Mouse (Mus musculus): ENCODE data around the gene Ttc9c. TPM values are rescaled to one million over a fixed set of nuclear protein-coding genes. Genes with fewer than 3 reads are reported as not detected.
A peak's percentile ranks its signal among the peaks of the same experiment; 100 is the strongest.

Ttc9c gene
- 30.9 and 36.2 TPM in 2 replicates for polyA plus RNA-seq (2015; fragmentation: Nextera tagmentation; extraction: Ambion mirVana)

DNA sequence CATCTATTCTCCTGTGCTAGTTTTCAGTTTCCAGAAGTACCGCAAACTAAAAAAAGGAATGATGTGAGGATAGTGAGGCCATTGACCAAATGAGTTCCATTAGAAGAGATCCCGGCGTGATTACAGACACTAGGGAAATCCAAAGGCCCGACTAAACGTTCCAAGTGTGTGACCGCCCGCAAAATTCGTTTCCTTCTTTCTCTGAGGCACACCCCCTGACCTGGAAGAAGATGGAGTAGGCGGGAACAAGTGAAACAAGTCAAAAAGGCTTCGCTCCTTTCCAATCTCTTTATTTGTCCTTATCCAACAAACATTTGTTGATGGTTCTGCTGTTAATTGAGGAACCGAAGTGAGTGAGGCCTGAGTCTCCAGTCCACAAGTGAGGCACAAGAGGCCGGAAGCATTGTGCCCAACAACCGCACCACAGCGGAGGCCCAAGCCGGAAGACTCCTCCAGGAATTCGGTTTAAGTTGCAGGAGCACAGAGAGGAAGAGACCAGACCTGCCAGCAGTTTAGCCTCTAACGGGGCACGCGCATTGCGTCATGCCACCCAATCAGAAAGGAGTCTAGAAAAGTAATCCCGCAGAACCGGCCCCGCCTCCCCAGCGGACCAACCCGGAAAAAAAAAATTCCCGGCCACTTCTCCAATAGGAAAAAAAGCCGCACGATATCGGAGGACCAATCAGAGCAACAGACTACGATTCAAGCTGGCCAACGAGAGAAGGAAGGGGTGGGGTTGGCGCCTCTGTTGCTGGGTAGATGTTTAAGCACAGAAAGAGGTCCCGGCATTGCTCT lies at the start of gene Ttc9c:
Gene Ttc9c (minus strand): TSS at position 533 of the 795 bp plus-strand sequence.
- WGBS = under 1% methylated on average over 33 of the region's 33 CpGs
- peak within 1 kb of the TSS; percentile 91 for H3K4me3 ChIP-seq
- no peaks in the 10 kb centered on the region for H3K9me3 ChIP-seq (replicated peaks)
- ATAC-seq (replicated peaks; ENCODE audit: insufficient number of reproducible peaks, insufficient read depth, low FRiP score, low read depth) = peak; percentile 89
- peaks cover 20% of the 10 kb centered on the region for H3K36me3 ChIP-seq
- no peaks in the 10 kb centered on the region for H3K27me3 ChIP-seq
- peak within 1 kb of the TSS; percentile 95 for H3K9ac ChIP-seq
- peaks cover 37% of the 10 kb centered on the region for H3K4me1 ChIP-seq (replicated peaks)
- peak within 1 kb of the TSS; percentile 83 for H3K4me2 ChIP-seq
- H3K27ac ChIP-seq = peak within 1 kb of the TSS; percentile 99

DNA sequence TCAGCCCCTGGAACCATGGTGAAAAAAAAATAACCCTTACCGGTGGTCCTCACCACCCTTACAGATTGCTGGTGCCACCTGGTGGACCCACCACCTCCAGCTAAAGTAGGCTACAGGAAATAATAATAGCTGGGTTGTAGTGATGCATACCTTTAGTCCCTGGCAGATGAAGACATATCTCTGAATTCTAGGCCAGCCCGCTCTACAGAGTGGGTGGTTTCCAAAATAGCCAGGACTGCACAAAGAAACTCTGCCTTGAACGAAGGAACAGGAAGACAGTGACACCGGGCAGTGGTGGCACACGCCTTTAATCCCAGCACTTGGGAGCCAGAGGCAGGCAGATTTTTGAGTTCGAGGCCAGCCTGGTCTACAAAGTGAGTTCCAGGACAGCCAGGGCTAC lies 45.1 kb upstream of the Ttc9c start:
- ATAC-seq (replicated peaks; ENCODE audit: insufficient number of reproducible peaks, insufficient read depth, low FRiP score, low read depth) = no peak
- Histone ChIP-seq H3K36me3 (no peaks in the 10 kb centered on the region), H3K9me3 (replicated peaks) (no peaks in the 10 kb centered on the region), H3K27ac (no peak overlapping the region), H3K4me2 (no peak overlapping the region), H3K27me3 (no peaks in the 10 kb centered on the region), H3K9ac (no peak overlapping the region), H3K4me1 (replicated peaks) (no peaks in the 10 kb centered on the region), H3K4me3 (no peak overlapping the region)
- WGBS = 77% methylated on average over 6 of the region's 6 CpGs

DNA sequence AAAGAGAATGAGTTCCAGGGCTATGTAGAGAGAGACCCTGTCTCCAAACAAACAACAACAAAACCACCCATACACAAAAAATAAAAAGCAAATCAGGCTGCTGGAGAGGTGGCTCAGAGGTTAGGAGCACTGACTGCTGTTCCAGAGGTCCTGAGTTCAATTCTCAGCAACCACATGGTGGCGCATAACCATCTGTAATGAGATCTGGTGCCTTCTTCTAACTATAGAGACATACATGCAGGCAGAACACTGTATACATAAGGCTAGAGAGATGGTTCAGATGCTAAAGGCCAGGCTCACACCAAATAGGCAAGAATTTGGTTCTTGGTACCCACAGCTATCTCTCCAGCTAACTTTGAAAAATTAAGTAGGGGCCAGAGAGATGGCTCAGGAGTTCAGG lies 39.9 kb upstream of the Ttc9c start:
- H3K27ac ChIP-seq = no peak overlapping the region
- no peaks in the 10 kb centered on the region for H3K27me3 ChIP-seq
- no peak overlapping the region for H3K9ac ChIP-seq
- 26% methylated on average over 1 of the region's 1 CpGs for WGBS
- H3K4me1 ChIP-seq (replicated peaks) = no peaks in the 10 kb centered on the region
- H3K9me3 ChIP-seq (replicated peaks) = no peaks in the 10 kb centered on the region
- no peak overlapping the region for H3K4me3 ChIP-seq
- no peaks in the 10 kb centered on the region for H3K36me3 ChIP-seq
- ATAC-seq (replicated peaks; ENCODE audit: insufficient number of reproducible peaks, insufficient read depth, low FRiP score, low read depth) = no peak
- H3K4me2 ChIP-seq = no peak overlapping the region

- H3K9ac ChIP-seq = no peak overlapping the region
- no peak overlapping the region for H3K27ac ChIP-seq
- H3K4me1 ChIP-seq (replicated peaks) = no peaks in the 10 kb centered on the region
- H3K4me3 ChIP-seq = no peak overlapping the region
- H3K4me2 ChIP-seq = no peak overlapping the region
- no peaks in the 10 kb centered on the region for H3K9me3 ChIP-seq (replicated peaks)
- no peak for ATAC-seq (replicated peaks; ENCODE audit: insufficient number of reproducible peaks, insufficient read depth, low FRiP score, low read depth)
- WGBS = 44% methylated on average over 4 of the region's 4 CpGs
- no peaks in the 10 kb centered on the region for H3K36me3 ChIP-seq
- no peaks in the 10 kb centered on the region for H3K27me3 ChIP-seq
These were observed 38.6 kb upstream of the Ttc9c start for GRCm38 (mm10) chr19:8857689-8858088.

- no peak overlapping the region for H3K27ac ChIP-seq
- no peak for ATAC-seq (replicated peaks; ENCODE audit: insufficient number of reproducible peaks, insufficient read depth, low FRiP score, low read depth)
- no peak overlapping the region for H3K9ac ChIP-seq
- peaks cover 13% of the 10 kb centered on the region for H3K4me1 ChIP-seq (replicated peaks)
- H3K27me3 ChIP-seq = no peaks in the 10 kb centered on the region
- WGBS = 75% methylated on average over 3 of the region's 3 CpGs
- H3K9me3 ChIP-seq (replicated peaks) = no peaks in the 10 kb centered on the region
- H3K4me3 ChIP-seq = no peak overlapping the region
- peaks cover 5% of the 10 kb centered on the region; the same call in 1 of the 2 replicates for H3K36me3 ChIP-seq
- H3K4me2 ChIP-seq = no peak overlapping the region
These were observed 34.0 kb upstream of the Ttc9c start for GRCm38 (mm10) chr19:8853117-8853516.

DNA sequence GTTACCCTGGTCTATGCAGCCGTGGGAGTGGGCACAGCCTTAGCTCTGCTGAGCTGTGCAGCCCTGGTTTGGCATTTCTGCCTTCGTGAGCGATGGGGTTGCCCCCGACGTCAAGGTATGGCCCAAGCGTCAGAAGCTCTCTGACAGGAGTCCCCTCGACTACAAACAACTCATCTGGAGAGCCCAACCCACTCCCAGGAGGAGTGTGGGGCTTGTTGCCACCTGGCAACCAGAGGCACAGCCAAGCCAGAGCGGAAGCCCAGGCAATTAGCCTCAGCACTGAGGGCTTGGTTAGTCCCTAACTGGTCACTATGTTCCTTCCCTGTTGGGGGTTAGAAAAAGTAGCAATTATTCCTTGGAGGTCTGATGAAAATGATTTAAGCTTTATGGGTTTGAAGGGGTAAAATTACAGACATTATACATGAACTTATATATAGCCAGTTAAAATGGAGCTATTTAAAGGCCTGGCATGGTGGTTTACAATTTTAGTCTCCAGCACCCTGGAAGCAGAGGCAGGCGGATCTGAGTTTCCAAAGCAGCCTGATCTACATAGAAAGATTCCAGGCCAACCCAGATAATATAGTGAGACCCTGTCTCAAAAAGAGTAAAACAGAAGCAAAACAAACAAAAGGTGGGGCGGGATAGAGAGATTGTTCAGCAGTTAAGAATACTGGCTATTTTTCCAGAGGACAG lies 33.2 kb upstream of the Ttc9c start:
- WGBS = 51% methylated on average over 10 of the region's 10 CpGs
- no peak for ATAC-seq (replicated peaks; ENCODE audit: insufficient number of reproducible peaks, insufficient read depth, low FRiP score, low read depth)

DNA sequence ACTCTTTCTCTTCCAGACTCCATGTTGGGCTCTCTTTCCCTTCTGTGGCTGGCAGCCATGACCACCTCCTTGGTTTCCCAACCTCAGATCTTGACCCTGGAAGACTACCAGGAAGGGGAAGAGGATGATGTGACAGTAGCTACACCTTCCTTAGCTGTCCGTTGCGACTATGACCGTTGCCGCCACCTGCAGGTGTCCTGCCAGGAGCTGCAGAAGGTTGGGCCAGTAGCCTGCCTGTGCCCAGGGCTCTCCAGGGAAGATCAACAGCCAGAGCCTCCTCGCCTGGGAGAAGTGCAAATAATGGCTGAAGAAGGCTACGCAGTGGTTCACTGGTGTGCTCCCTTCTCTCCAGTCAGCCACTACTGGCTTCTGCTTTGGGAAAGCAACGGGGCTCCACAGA lies 32.5 kb upstream of the Ttc9c start:
- peaks cover 13% of the 10 kb centered on the region for H3K4me1 ChIP-seq (replicated peaks)
- no peaks in the 10 kb centered on the region for H3K27me3 ChIP-seq
- H3K27ac ChIP-seq = no peak overlapping the region
- H3K9me3 ChIP-seq (replicated peaks) = no peaks in the 10 kb centered on the region
- H3K9ac ChIP-seq = no peak overlapping the region
- ATAC-seq (replicated peaks; ENCODE audit: insufficient number of reproducible peaks, insufficient read depth, low FRiP score, low read depth) = no peak
- peaks cover 17% of the 10 kb centered on the region for H3K36me3 ChIP-seq
- WGBS = 48% methylated on average over 7 of the region's 7 CpGs
- H3K4me3 ChIP-seq = no peak overlapping the region
- no peak overlapping the region for H3K4me2 ChIP-seq

More for the DNA sequence above, 33.2 kb upstream of the Ttc9c start:
- Histone ChIP-seq H3K27me3 (no peaks in the 10 kb centered on the region), H3K9ac (no peak overlapping the region), H3K4me2 (no peak overlapping the region), H3K4me3 (no peak overlapping the region), H3K9me3 (replicated peaks) (no peaks in the 10 kb centered on the region), H3K4me1 (replicated peaks) (peaks cover 13% of the 10 kb centered on the region), H3K36me3 (peaks cover 9% of the 10 kb centered on the region), H3K27ac (no peak overlapping the region)

GRCm38 (mm10) chr19:8850402-8850901 lies 31.3 kb upstream of the Ttc9c start, which contains the start of gene Lrrn4cl:
TSS of gene Lrrn4cl (plus strand) at chr19:8850768.
- H3K27ac ChIP-seq = peak within 1 kb of the TSS; percentile 53

GRCm38 (mm10) chr19:8848356-8848755 lies 29.2 kb upstream of the Ttc9c start:
- peaks cover 13% of the 10 kb centered on the region for H3K4me1 ChIP-seq (replicated peaks)
- ATAC-seq (replicated peaks; ENCODE audit: insufficient number of reproducible peaks, insufficient read depth, low FRiP score, low read depth) = no peak
- H3K9ac ChIP-seq = no peak overlapping the region
- WGBS = 72% methylated on average over 5 of the region's 5 CpGs
- H3K4me2 ChIP-seq = no peak overlapping the region
- no peak overlapping the region for H3K27ac ChIP-seq
- H3K9me3 ChIP-seq (replicated peaks) = no peaks in the 10 kb centered on the region
- H3K27me3 ChIP-seq = no peaks in the 10 kb centered on the region
- H3K36me3 ChIP-seq = peaks cover 27% of the 10 kb centered on the region
- no peak overlapping the region for H3K4me3 ChIP-seq

More at GRCm38 (mm10) chr19:8850402-8850901, 31.3 kb upstream of the Ttc9c start, which contains the start of gene Lrrn4cl:
- Histone ChIP-seq H3K27me3 (no peaks in the 10 kb centered on the region), H3K9me3 (replicated peaks) (no peaks in the 10 kb centered on the region), H3K4me2 (peak within 1 kb of the TSS; percentile 28; the same call in 1 of the 2 replicates), H3K36me3 (peaks cover 27% of the 10 kb centered on the region), H3K4me3 (no peak within 1 kb of the TSS), H3K9ac (0 out of 2 replicates have a peak within 1 kb of the TSS, but pooled peaks have one; percentile 7), H3K4me1 (replicated peaks) (peaks cover 13% of the 10 kb centered on the region)
- 21% methylated on average over 7 of the region's 7 CpGs for WGBS
- ATAC-seq (replicated peaks; ENCODE audit: insufficient number of reproducible peaks, insufficient read depth, low FRiP score, low read depth) = peak; percentile 60; the same call in 1 of the 2 replicates

DNA sequence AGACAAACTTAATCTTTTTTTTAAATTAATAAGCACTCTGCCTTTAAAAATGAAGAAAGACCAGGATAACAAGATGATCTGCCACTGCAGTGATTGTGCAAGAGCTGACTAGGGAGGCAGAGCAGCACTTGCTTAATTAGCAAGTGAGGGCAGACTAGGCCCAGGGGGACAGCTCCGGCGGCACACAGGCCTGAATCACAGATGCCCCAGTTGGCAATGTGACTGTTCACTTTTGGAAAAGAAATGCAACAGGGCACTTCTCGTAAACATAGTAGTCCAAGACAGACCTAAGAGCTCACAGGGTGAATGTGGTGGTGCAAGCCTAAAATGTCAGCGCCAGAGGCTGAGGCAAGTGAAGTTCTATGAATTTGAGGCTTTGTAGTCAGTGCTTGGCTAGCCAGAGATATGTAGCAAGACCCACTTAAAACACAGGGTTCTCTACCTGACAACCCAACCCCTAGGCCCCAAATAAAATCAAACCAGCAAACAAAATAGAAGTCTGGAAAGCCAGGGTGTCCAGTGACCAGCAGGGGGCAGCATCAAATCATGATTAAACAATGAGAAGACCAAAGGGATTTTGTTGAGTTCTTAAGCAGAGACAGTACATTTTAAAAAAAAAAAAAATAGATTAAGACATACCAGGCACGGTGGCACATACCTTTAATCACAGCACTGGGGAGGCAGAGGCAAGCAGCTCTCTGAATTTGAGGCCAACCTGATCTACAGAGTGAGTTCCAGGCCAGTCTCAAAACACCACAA lies 25.4 kb upstream of the Ttc9c start:
- Histone ChIP-seq H3K4me2 (no peak overlapping the region), H3K9ac (no peak overlapping the region), H3K27me3 (no peaks in the 10 kb centered on the region), H3K36me3 (peaks cover 37% of the 10 kb centered on the region), H3K27ac (no peak overlapping the region), H3K4me3 (no peak overlapping the region), H3K4me1 (replicated peaks) (peaks cover 15% of the 10 kb centered on the region), H3K9me3 (replicated peaks) (no peaks in the 10 kb centered on the region)
- WGBS = 56% methylated on average over 5 of the region's 5 CpGs
- no peak for ATAC-seq (replicated peaks; ENCODE audit: insufficient number of reproducible peaks, insufficient read depth, low FRiP score, low read depth)

GRCm38 (mm10) chr19:8842961-8843360 lies 23.8 kb upstream of the Ttc9c start:
- Histone ChIP-seq H3K4me2 (no peak overlapping the region), H3K36me3 (peaks cover 32% of the 10 kb centered on the region), H3K4me1 (replicated peaks) (peaks cover 31% of the 10 kb centered on the region), H3K27me3 (no peaks in the 10 kb centered on the region), H3K27ac (no peak overlapping the region), H3K4me3 (no peak overlapping the region), H3K9me3 (replicated peaks) (no peaks in the 10 kb centered on the region), H3K9ac (no peak overlapping the region)
- no peak for ATAC-seq (replicated peaks; ENCODE audit: insufficient number of reproducible peaks, insufficient read depth, low FRiP score, low read depth)
- 82% methylated on average over 6 of the region's 6 CpGs for WGBS

Data from heart, embryonic 15.5 days (tissue).